Mouse (Mus musculus): ENCODE results near the gene Ankrd37.
A peak's percentile ranks its signal among the peaks of the same experiment; 100 is the strongest.

The Ankrd37 gene

GRCm38 (mm10) chr8:46005596-46005995, at the start of gene Ankrd37:
Gene Ankrd37, minus strand, starts transcription at chr8:46005707.
- DNase-seq: no peak

DNA sequence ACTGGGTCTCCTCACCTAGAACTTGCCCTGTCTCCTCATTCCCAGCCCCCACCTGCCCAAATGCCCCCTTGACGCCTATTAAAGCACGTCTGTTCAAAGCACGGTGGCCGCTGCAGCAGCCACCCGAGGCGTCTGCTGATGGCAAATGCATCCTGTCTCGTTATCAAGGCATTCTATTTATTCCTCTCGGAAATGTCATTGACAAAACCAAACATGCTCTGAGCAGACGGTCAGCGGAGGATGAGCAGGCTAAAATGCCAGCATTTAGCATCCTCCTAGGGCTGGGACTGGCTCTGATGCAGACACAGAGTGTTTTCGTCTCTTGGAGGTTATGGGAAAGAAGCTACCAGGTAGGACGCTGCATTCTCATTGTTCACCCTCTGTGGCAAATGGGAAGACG, 34.8 kb upstream of the Ankrd37 start:
- DNase-seq: no peak

DNA sequence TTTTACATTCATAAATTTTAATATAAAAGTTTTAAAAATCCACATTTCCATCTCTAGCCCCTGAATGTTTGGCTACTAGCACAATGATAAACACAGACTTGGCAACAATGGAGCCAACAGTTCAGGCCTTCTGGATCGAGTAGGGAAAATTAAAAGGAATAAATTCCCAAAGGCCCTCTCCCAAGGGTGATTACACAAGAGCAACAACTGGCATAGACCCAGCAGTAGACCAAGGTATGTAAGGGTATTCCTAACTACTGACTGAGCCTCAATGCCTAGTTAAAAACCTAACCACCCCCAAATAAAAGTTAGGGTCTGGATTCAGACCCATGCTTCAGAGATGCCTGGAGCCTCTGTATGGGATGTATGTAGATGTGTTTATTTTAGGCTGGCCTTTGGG, 34.2 kb upstream of the Ankrd37 start:
- DNase-seq: no peak

DNA sequence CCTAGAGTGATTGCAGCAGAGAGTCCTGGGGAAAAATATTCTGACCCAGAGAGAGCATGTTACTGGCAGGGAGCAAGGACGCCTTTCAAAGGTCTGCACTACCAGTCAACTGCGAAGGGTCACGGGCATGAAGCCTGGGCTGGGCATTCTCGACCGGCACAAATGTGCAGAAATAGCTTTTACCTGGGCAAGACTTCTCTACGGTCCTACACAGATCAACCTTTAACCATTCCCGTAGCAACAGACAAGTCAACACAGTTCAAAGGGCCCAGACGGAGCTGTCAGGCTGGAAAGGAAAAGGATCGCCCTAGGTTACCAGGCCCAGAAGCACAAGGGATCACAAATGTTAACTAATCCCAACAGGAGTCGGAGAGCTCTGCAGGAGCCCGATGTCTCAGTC, 30.7 kb upstream of the Ankrd37 start:
- DNase-seq: no peak

- no peak for DNase-seq
Measured at GRCm38 (mm10) chr8:46024392-46024791, 18.9 kb upstream of the Ankrd37 start.

DNA sequence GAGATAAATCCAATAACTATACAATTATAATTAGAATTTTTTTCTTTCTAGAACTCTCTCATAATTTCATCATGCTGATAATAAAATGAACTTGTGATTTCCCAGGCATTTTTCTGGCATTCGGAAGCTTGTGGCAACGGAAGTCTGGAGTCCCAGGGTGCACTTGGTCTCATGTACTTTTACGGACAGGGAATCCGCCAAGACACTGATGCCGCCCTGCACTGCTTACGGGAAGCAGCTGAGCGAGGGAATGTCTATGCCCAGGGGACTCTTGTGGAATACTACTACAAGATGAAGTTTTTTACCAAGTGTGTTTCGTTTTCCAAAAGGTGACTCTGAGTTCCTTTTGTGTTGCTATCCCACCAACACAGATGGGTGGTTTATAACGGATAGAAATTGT, 17.3 kb upstream of the Ankrd37 start:
- no peak for DNase-seq

DNA sequence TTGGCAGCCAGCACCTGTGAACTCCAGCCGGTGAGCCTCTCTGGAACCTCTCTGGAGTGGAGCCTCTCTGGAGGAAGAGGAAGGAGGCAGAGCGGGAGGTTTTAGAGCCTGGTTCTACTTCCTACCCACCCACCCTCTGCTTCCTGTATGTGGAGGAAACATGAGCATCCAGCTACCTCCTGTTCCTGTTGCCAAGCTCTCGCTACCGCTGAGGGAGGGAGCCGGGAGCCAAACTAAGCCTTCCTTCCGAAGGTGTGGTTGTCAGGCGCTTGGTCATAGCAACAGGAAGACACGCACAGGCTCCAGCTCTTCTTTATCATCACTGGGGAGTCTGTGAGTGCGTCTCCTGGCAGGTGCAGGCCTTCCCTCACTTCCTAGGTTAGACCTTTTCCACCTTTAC, 16.7 kb upstream of the Ankrd37 start:
- no peak for DNase-seq

DNA sequence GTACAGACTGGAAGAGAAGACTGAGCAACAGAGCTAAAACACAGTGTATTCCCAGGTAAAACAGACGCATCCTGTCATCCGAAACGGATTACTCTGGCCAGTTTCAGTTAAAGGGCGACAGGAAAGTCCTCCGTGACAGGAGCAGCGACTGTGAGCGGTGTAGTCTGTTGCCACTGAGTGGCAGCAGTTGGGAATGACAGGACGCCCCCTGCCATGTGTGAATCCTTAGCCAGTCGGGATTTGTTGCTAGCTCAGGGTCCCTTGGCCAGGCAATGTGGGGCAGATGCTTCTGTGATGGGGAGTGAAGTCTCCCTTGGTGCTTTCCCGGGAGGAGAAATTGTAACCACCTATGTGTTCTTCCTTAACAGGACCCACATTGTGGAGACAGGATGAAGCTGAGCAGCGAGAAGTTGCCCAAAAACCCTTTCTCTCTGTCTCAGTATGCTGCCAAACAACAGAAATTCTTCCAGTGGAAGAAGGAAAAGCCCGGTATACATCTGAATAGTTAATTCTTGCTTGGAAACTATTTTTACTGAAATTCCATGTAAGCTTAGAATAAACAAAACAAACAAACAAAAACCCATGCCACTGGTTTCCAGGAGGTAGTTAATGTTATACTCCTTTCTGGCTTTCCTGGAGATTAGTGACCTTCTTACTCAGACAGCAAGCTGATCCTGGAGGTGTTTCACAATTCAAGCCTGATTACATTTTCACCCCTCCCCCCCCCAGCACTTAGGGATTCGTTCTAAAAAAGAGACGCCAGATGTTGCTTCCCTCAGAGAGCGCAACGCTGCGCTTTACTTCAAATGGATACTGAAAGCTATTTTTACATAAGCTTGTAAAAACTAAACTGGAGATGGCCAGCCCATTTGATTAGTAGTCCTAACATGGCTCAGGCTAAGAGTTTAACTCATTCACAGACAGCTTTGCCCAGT, 5.5 kb upstream of the Ankrd37 start:
- DNase-seq: no peak

- no peak for DNase-seq
Measured at GRCm38 (mm10) chr8:46010306-46010705, 4.8 kb upstream of the Ankrd37 start.

DNA sequence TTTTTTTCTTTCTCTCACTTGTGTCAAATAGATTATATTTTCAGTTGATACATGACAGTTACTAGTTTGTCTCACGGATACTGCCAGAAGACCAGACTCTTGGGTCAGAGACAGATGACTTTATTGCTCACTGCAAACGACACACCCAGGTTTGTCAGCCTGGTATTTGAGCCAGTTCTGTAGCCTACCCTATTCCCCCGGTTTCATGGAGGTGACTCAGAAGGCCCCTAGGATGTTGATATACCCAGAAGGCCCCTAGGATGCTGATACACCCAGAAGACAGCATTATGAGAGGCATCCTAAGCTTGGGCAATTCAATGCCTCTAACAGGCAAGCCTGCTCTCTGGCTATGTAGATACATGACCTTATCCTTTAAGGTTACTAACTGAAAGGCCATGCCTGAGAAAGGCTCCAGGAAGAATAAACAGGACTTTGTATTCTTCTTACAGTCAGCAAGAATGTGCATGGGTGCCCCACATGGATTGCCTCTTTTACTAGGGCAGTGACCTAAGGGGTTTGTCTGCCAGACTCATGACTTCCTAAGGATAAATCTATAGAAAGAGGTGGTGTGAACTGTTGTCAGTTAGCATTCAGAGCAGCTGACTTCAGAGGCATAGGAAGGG, 1.7 kb upstream of the Ankrd37 start:
- DNase-seq: no peak

- peak; percentile 99 for DNase-seq
Measured at GRCm38 (mm10) chr8:45999784-46000705, 5.5 kb downstream of the Ankrd37 start.

- DNase-seq: peak; percentile 29
Measured at GRCm38 (mm10) chr8:45999138-45999783, 6.2 kb downstream of the Ankrd37 start, which contains the start of gene Lrp2bp. Gene Lrp2bp, plus strand, starts transcription at chr8:45999303.

DNA sequence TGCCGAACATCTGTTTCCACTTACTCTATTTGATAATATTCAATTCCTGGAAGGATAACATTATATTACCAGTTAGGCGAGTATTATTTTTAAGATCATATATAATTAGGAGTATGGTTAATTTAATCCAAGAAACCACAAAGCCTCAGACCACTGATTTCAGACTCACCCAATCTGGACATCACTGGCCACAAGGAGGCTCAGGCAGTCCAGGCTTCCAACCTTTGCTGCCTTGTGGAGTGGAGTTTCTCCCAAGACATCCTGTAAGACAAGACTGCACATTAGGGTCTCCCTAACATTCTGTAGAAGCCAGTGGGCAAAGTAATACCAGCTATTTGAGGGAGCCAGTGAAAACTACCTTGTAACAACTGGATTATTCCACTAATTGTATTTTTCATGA, 7.3 kb downstream of the Ankrd37 start:
- DNase-seq: no peak

DNA sequence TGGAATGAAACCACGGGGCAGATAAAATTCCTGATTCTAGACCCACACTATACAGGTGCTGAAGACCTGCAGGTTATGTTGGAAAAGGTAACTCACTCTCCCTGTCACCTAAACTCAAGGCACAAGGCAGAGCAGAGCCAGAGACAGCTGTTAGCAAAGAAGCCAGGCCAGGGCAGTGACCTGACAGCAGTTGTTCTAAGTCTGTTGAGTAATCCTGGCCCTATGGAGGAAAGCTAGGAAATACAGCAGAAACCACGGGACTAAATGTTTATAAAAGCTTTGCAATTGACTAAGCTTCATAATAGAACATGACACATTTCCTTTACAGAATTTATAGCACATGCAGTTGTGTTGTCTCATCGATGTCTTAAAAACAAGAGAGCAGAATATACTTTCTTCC, 9.9 kb downstream of the Ankrd37 start:
- DNase-seq: no peak

DNA sequence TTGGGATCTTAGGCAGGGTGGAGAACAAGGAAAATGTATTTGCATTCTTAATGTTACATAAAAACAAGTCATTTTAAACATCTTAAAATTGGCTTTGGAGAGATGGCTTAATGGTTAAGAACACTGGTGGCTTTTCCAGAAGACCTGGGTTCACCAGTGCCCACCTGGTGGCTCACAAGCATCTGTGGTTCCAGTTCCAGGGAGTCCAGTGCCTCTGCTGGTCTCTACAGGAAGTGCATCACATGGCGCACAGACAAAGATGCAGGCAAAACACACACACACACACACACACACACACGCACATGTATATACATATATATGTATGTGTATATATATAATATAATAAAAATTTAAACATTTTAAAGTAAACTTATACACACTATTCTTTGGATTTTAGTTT, 11.4 kb downstream of the Ankrd37 start:
- peak; percentile 39 for DNase-seq

GRCm38 (mm10) chr8:45990631-45991310, 14.7 kb downstream of the Ankrd37 start:
- DNase-seq: no peak

- no peak for DNase-seq
Measured at GRCm38 (mm10) chr8:45988189-45988588, 17.3 kb downstream of the Ankrd37 start.

DNA sequence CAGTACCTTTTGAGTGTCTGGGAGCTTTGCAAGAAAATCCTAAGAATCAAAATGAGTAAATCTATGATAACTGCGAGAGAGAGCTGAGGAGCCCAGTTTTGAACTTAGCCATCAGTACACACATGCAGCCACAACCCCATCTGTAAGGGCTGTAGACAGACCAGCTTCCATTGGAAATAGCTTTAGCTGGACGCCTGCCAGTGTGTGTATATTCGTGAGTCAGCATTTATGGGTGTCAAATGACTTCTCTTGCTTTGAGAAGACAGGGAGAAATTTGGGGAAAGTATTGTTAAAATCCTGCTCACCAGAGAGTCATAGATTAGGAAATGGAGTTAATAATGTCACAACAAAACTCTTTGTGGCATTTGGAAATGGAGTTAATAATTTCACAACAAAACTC, 18.8 kb downstream of the Ankrd37 start:
- no peak for DNase-seq

DNA sequence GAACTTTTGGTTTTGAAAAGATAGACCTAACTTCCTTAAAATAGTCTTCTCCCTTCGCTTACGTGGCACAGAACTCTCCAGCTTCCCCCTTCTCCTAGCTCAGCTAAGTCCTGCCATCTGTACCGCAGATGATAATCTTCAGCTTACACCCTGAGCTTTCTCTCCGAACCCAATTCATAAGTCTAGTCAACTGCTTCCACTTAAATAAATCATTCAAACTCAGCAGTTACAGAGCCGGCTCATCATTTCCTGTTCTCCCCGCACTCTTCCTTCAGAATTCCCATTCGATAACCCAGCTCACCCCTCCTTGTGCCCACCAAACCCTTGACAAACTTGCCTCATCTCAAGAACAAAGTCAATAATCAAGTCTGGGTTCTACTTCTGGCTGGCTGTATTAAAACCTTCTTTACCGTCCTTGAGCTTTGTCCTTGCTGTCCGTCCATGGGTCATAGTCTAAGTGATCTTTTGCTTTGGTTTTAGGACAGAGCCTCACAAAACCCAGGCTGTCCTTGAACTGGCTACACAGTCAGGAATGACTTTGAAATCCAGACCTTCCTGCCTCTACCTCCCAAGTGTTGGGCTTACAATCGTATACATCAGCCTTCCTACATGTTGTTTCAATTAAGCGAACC, 29.6 kb downstream of the Ankrd37 start:
- DNase-seq: no peak

- peak; percentile 98 for DNase-seq
Measured at GRCm38 (mm10) chr8:45975126-45975836, 30.2 kb downstream of the Ankrd37 start, which contains the start of the genes 1700029J07Rik and Ufsp2. Gene 1700029J07Rik, minus strand, starts transcription at chr8:45975252. Gene Ufsp2, plus strand, starts transcription at chr8:45975528.

Measured in thymus, postnatal 25 days (tissue).